Mouse (Mus musculus): ENCODE measurements around the gene Olfr1277.

The Olfr1277 gene

GRCm38 (mm10) chr2:111274006-111274405 is at the start of gene Olfr1277:
TSS of gene Olfr1277 (minus strand) at chr2:111274106.
- DNase-seq (ENCODE audit: low spot score) = no peak

- no peak for DNase-seq (ENCODE audit: low spot score)
Observed at GRCm38 (mm10) chr2:111313717-111314116, 39.8 kb upstream of the Olfr1277 start, which contains the start of gene Olfr1280. TSS of gene Olfr1280 (plus strand) at chr2:111314017.

GRCm38 (mm10) chr2:111300374-111300773 is 26.5 kb upstream of the Olfr1277 start, which contains the start of gene Olfr1279:
TSS of gene Olfr1279 (plus strand) at chr2:111300635.
- DNase-seq (ENCODE audit: low spot score) = no peak

GRCm38 (mm10) chr2:111298541-111298940 is 24.6 kb upstream of the Olfr1277 start:
- no peak for DNase-seq (ENCODE audit: low spot score)

- no peak for DNase-seq (ENCODE audit: low spot score)
Observed at GRCm38 (mm10) chr2:111289836-111290235, 15.9 kb upstream of the Olfr1277 start, which contains the start of gene Olfr1278. TSS of gene Olfr1278 (plus strand) at chr2:111290136.

GRCm38 (mm10) chr2:111254216-111254615 is 19.7 kb downstream of the Olfr1277 start, which contains the start of gene Olfr1276:
TSS of gene Olfr1276 (plus strand) at chr2:111254516.
- DNase-seq (ENCODE audit: low spot score) = no peak

GRCm38 (mm10) chr2:111235186-111235585 is 38.7 kb downstream of the Olfr1277 start, which contains the start of gene Olfr1275:
TSS of gene Olfr1275 (minus strand) at chr2:111235286.
- no peak for DNase-seq (ENCODE audit: low spot score)

- no peak for DNase-seq (ENCODE audit: low spot score)
Observed at GRCm38 (mm10) chr2:111229502-111229901, 44.4 kb downstream of the Olfr1277 start, which contains the start of gene 4930430A15Rik. TSS of gene 4930430A15Rik (minus strand) at chr2:111229602.
